Mouse (Mus musculus): ENCODE results near the gene Bbs9. TPM values are rescaled to one million over a fixed set of nuclear protein-coding genes. Genes with fewer than 3 reads are reported as not detected.
"Not testable (repeated sequence)": the region's sequence is repeated elsewhere in the genome, so short reads cannot be mapped to it uniquely, and the experiment has no call there.

Bbs9 gene
- total RNA-seq, 2 experiments from 2014 or later, result 9.5 to 11.5 TPM

GRCm38 (mm10) chr9:22702065-22702611, 226.6 kb downstream of the Bbs9 start:
- no peak for TF ChIP-seq CTCF (IDR thresholded peaks at IDR 0.05)
- Histone ChIP-seq H3K27ac (no peak overlapping the region), H3K4me3 (no peak overlapping the region)
- intact Hi-C loops (cut with DNase I), result no loop called here
- DNase-seq, result no peak

DNA sequence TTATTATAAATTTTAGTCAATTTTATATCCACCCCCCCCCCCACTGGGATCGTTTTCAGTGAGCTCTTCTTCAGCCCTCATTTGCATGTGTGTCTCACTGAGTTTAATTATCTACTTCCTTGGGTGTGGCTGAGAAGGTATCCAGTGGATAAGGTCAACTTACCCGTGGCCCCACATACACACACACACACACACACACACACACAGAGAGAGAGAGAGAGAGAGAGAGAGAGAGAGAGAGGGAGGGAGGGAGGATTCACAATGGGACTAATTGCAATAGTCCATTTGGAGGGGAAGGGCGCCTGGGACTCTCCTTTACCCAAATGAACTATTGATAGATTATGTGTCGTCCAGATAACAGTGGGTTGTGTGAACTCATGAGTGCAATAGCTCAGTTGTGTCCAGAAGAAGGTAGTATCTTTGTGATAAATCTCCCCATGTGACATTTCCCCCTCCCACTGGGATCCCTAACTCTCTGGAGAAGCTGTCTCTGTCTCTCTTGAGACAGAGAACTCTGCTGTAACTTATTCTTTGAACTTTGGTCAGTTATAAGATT, 227.4 kb downstream of the Bbs9 start:
- DNase-seq, result no peak
- Histone ChIP-seq H3K27ac (no peak overlapping the region), H3K4me3 (no peak overlapping the region)
- intact Hi-C loops (cut with DNase I), result no loop called here
- TF ChIP-seq CTCF (IDR thresholded peaks at IDR 0.05), result no peak

DNA sequence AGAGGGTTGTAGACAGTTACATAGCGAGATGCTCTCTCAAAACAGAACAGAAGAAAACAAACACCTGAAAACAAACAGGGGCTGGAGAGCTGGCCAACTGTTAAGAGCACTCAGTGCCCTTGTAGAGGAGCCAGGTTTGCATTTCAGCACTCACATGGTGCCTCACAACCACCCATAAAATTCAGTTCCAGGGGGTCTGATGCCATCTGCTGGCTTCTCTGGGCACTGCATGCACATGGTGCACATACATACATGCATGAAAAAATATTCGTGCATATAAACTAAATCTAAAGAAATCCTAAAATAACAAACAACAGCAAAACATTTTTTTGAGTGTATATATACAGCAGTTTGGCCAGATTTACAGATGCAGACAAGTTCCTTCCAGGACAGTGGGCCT, 228.0 kb downstream of the Bbs9 start:
- peak; percentile 41 for TF ChIP-seq CTCF (IDR thresholded peaks at IDR 0.05)
- H3K27ac ChIP-seq, result no peak overlapping the region
- DNase-seq, result no peak
- intact Hi-C loops (cut with DNase I), result no loop called here
- H3K4me3 ChIP-seq, result no peak overlapping the region

DNA sequence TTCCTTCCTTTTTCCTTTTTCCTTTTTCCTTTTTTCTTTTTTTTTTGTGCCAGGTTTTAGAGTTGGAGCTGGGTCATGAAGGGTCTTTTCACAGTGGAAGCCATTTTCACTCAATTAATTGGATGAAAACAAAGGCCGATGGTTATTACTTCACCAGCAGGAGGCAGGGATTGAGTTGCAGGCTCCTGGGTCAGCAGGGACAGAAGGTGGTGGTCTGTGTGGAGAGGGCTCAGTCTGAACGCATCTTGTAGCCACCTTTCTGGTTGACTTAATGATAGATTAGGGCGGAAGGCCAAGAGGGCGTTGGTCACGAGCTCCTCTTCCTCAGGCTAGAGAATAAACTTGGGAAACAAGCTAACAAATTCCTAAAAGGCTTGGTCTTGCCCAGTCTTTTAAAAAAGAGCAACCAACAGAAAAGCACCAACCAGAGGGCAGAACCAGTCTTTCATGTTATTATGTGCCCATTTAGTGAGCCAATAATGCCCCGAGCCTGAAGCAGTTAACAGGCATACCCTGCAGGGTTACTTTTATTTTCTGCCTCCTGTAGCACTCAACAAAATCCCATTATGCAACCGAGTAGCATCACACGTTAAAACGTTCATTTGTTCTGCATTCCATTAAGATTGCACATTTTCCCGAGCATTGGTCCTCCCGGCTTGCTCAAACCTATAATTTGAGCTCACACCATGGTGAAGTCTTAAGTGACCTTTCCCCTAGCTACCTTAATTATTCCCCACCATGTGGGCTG, 231.8 kb downstream of the Bbs9 start:
- intact Hi-C loops (cut with DNase I), result no loop called here
- no peak for TF ChIP-seq CTCF (IDR thresholded peaks at IDR 0.05)
- DNase-seq, result no peak

GRCm38 (mm10) chr9:22708970-22709726, 233.6 kb downstream of the Bbs9 start:
- Histone ChIP-seq H3K27ac (peak overlapping the region; percentile 46), H3K4me3 (no peak overlapping the region)
- intact Hi-C loops (cut with DNase I), result no loop called here
- peak; percentile 80 for DNase-seq
- TF ChIP-seq CTCF (IDR thresholded peaks at IDR 0.05), result peak; percentile 89

More for the DNA sequence above, 231.8 kb downstream of the Bbs9 start:
- H3K4me3 ChIP-seq, result no peak overlapping the region
- no peak overlapping the region for H3K27ac ChIP-seq

- intact Hi-C loops (cut with DNase I), result loop anchor here (10.0 kb wide), 4 partner anchors 115 to 505 kb away; no protein-coding TSS in a partner anchor
- no peak overlapping the region for H3K27ac ChIP-seq
- DNase-seq, result no peak
- no peak overlapping the region for H3K4me3 ChIP-seq
- peak; percentile 38; the same call in 1 of the 2 replicates for TF ChIP-seq CTCF (IDR thresholded peaks at IDR 0.05)
Measured at GRCm38 (mm10) chr9:22710032-22710431, 234.5 kb downstream of the Bbs9 start.

- intact Hi-C loops (cut with DNase I), result loop anchor here (10.0 kb wide), 4 partner anchors 113 to 503 kb away; no protein-coding TSS in a partner anchor
- no peak for TF ChIP-seq CTCF (IDR thresholded peaks at IDR 0.05)
- no peak overlapping the region for H3K4me3 ChIP-seq
Measured at GRCm38 (mm10) chr9:22711339-22711738, 235.8 kb downstream of the Bbs9 start.

DNA sequence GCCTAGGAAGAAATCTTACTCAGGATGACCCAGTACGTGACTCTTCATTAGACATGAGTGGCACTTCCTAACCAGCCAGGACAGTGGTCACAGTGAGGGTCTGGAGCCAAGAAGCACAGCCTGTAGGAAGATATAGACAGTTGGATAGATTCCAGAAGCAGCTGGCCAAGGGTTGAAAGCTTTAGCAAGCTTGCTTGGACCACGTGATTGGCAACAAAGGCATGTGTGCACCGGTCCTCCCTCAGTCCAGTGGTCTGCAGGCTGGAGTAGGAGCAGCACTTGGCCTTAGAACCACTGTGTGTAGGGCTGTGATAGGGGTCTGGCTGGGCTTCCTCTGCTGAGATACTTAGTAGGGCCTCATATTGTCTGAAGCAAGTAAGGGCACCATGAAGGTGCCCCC, 237.2 kb downstream of the Bbs9 start:
- DNase-seq, result no peak
- Histone ChIP-seq H3K27ac (no peak overlapping the region), H3K4me3 (no peak overlapping the region)
- intact Hi-C loops (cut with DNase I), result loop anchor here (10.0 kb wide), 4 partner anchors 112 to 502 kb away; no protein-coding TSS in a partner anchor
- no peak for TF ChIP-seq CTCF (IDR thresholded peaks at IDR 0.05)

More at GRCm38 (mm10) chr9:22711339-22711738, 235.8 kb downstream of the Bbs9 start:
- no peak for DNase-seq
- H3K27ac ChIP-seq, result no peak overlapping the region

GRCm38 (mm10) chr9:22713286-22713685, 237.8 kb downstream of the Bbs9 start:
- peak; percentile 72 for TF ChIP-seq CTCF (IDR thresholded peaks at IDR 0.05)
- DNase-seq, result peak; percentile 70
- intact Hi-C loops (cut with DNase I), result loop anchor here (10.0 kb wide), 4 partner anchors 112 to 502 kb away; no protein-coding TSS in a partner anchor
- H3K4me3 ChIP-seq, H3K27ac ChIP-seq: not testable (repeated sequence)

DNA sequence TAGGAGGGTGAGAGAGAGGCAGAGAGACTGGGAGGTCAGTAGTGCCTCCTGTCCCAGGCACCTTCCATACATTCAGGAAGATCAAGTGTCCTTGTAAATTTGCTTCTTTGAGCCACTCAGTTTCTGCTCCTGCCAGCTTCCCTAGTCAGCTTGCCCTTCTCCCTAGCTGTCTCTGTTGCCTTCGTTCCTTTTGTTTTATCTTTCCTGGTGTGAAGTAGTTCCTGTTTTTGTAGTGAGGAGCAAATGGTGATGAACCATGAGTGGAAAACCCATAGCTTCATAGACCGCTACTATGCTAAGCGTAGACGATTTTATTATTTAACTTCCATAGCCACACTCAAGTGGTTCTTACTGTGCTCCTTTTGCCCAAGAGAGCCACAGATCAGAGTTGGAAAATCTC, 242.1 kb downstream of the Bbs9 start:
- Histone ChIP-seq H3K4me3 (no peak overlapping the region), H3K27ac (no peak overlapping the region)
- TF ChIP-seq CTCF (IDR thresholded peaks at IDR 0.05), result no peak
- intact Hi-C loops (cut with DNase I), result loop anchor here (10.0 kb wide), 4 partner anchors 107 to 497 kb away; no protein-coding TSS in a partner anchor
- no peak for DNase-seq

GRCm38 (mm10) chr9:22718174-22718823, 242.8 kb downstream of the Bbs9 start:
- intact Hi-C loops (cut with DNase I), result loop anchor here (10.0 kb wide), 4 partner anchors 107 to 497 kb away; no protein-coding TSS in a partner anchor
- DNase-seq, result no peak
- no peak for TF ChIP-seq CTCF (IDR thresholded peaks at IDR 0.05)
- H3K4me3 ChIP-seq, result no peak overlapping the region
- no peak overlapping the region for H3K27ac ChIP-seq

DNA sequence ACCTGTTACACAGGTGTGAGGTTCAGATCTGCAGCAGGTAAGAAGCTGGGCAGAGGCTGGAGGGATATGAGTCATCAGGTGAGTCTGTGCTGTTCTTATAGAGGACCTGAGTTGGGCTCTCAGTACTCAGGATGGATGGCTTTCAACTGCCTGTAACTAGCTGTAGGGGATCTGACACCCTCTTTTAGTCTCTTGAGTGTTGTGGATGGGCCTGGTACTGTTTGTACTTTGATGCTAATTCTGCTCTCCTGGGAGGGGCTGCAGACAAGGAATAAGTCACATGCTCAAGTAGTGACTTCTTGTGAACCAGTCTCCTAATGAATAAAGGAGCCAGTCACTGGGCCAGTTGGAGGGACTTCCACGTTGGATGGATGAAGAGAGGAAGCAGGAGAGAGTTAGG, 257.1 kb downstream of the Bbs9 start:
- intact Hi-C loops (cut with DNase I), result no loop called here
- no peak for DNase-seq
- no peak for TF ChIP-seq CTCF (IDR thresholded peaks at IDR 0.05)

More for the DNA sequence above, 257.1 kb downstream of the Bbs9 start:
- H3K27ac ChIP-seq, result no peak overlapping the region
- no peak overlapping the region for H3K4me3 ChIP-seq

Data from gastrocnemius, adult 2 months (tissue).